Mouse (Mus musculus) NIH3T3 (cell line): Measurements from ENCODE around the gene Adora2b.

Experiments used
- DNase-seq: peaks from one replicate; pipeline ENCODE4 v3.0.0-alpha.2; 2012; ENCODE audit warnings: low read depth

Gene Adora2b

GRCm38 (mm10) chr11:62248401-62249244 is at the start of gene Adora2b:
TSS of gene Adora2b (plus strand) at chr11:62248984.
- DNase-seq: peak; percentile 87

- peak; percentile 49 for DNase-seq
Measured at GRCm38 (mm10) chr11:62200901-62201512, 47.8 kb upstream of the Adora2b start.

- DNase-seq: no peak
Measured at GRCm38 (mm10) chr11:62202645-62203044, 46.1 kb upstream of the Adora2b start.

GRCm38 (mm10) chr11:62209111-62209510 is 39.7 kb upstream of the Adora2b start:
- DNase-seq: no peak

- DNase-seq: no peak
Measured at GRCm38 (mm10) chr11:62209891-62210290, 38.9 kb upstream of the Adora2b start.

GRCm38 (mm10) chr11:62213384-62213989 is 35.3 kb upstream of the Adora2b start:
- no peak for DNase-seq

GRCm38 (mm10) chr11:62215107-62215506 is 33.7 kb upstream of the Adora2b start:
- no peak for DNase-seq

GRCm38 (mm10) chr11:62217751-62218150 is 31.0 kb upstream of the Adora2b start:
- peak; percentile 64 for DNase-seq

- peak; percentile 89 for DNase-seq
Measured at GRCm38 (mm10) chr11:62220756-62221510, 27.9 kb upstream of the Adora2b start.

GRCm38 (mm10) chr11:62223416-62223815 is 25.4 kb upstream of the Adora2b start:
- no peak for DNase-seq

GRCm38 (mm10) chr11:62223962-62224361 is 24.8 kb upstream of the Adora2b start:
- peak; percentile 94 for DNase-seq

- DNase-seq: peak; percentile 79
Measured at GRCm38 (mm10) chr11:62224797-62225196, 24.0 kb upstream of the Adora2b start.

GRCm38 (mm10) chr11:62240631-62241261 is 8.0 kb upstream of the Adora2b start:
- DNase-seq: no peak

GRCm38 (mm10) chr11:62243871-62244270 is 4.9 kb upstream of the Adora2b start:
- peak; percentile 86 for DNase-seq

GRCm38 (mm10) chr11:62244471-62244870 is 4.3 kb upstream of the Adora2b start:
- DNase-seq: peak; percentile 79

GRCm38 (mm10) chr11:62247759-62248400 is 904 bp upstream of the Adora2b start:
- no peak for DNase-seq

GRCm38 (mm10) chr11:62249266-62250037 is 668 bp downstream of the Adora2b start:
- DNase-seq: peak; percentile 82

- DNase-seq: peak; percentile 89
Measured at GRCm38 (mm10) chr11:62251047-62251446, 2.3 kb downstream of the Adora2b start.

- DNase-seq: no peak
Measured at GRCm38 (mm10) chr11:62253380-62253779, 4.6 kb downstream of the Adora2b start.

GRCm38 (mm10) chr11:62259214-62259613 is 10.4 kb downstream of the Adora2b start:
- DNase-seq: no peak
